Mouse (Mus musculus): ENCODE measurements at regions not wholly inside any gene's neighbourhood (a gene's known extent, or its start where the extent isn't known, plus 50 kb on each side); places are given as distances from the start of the nearest gene placed in this dataset.

- no peak for DNase-seq (ENCODE audit: extremely low spot score in 1 of 2, low spot score in 1 of 2)
Observed at GRCm38 (mm10) chr17:84031381-84031780, 156.4 kb downstream of the Zfp36l2 start.

GRCm38 (mm10) chr17:84030699-84031098 lies 157.0 kb downstream of the Zfp36l2 start:
- no peak for DNase-seq (ENCODE audit: extremely low spot score in 1 of 2, low spot score in 1 of 2)

- peak; percentile 82 to 98 for DNase-seq (ENCODE audit: extremely low spot score in 1 of 2, low spot score in 1 of 2)
Observed at GRCm38 (mm10) chr17:84028157-84028970, 159.4 kb downstream of the Zfp36l2 start.

GRCm38 (mm10) chr17:84027275-84027674 lies 160.5 kb downstream of the Zfp36l2 start:
- no peak for DNase-seq (ENCODE audit: extremely low spot score in 1 of 2, low spot score in 1 of 2)

- no peak for DNase-seq (ENCODE audit: extremely low spot score in 1 of 2, low spot score in 1 of 2)
Observed at GRCm38 (mm10) chr17:84026110-84026509, 161.6 kb downstream of the Zfp36l2 start.

- DNase-seq (ENCODE audit: extremely low spot score in 1 of 2, low spot score in 1 of 2): no peak
Observed at GRCm38 (mm10) chr17:84022358-84022757, 165.4 kb downstream of the Zfp36l2 start.

- no peak for DNase-seq (ENCODE audit: extremely low spot score in 1 of 2, low spot score in 1 of 2)
Observed at GRCm38 (mm10) chr17:84018817-84019216, 168.9 kb downstream of the Zfp36l2 start.

- no peak for DNase-seq (ENCODE audit: extremely low spot score in 1 of 2, low spot score in 1 of 2)
Observed at GRCm38 (mm10) chr17:84017891-84018290, 169.9 kb downstream of the Zfp36l2 start.

GRCm38 (mm10) chr17:84014287-84015039 lies 166.7 kb upstream of the Haao start:
- no peak for DNase-seq (ENCODE audit: extremely low spot score in 1 of 2, low spot score in 1 of 2)

GRCm38 (mm10) chr17:84010492-84011060 lies 162.8 kb upstream of the Haao start:
- no peak for DNase-seq (ENCODE audit: extremely low spot score in 1 of 2, low spot score in 1 of 2)

- no peak for DNase-seq (ENCODE audit: extremely low spot score in 1 of 2, low spot score in 1 of 2)
Observed at GRCm38 (mm10) chr17:84009966-84010365, 162.2 kb upstream of the Haao start.

- peak; percentile 19 to 22 for DNase-seq (ENCODE audit: extremely low spot score in 1 of 2, low spot score in 1 of 2)
Observed at GRCm38 (mm10) chr17:84009194-84009593, 161.4 kb upstream of the Haao start.

- DNase-seq (ENCODE audit: extremely low spot score in 1 of 2, low spot score in 1 of 2): no peak
Observed at GRCm38 (mm10) chr17:84008682-84009052, 160.9 kb upstream of the Haao start.

GRCm38 (mm10) chr17:84008035-84008681 lies 160.4 kb upstream of the Haao start:
- no peak for DNase-seq (ENCODE audit: extremely low spot score in 1 of 2, low spot score in 1 of 2)

GRCm38 (mm10) chr17:84006748-84007147 lies 159.0 kb upstream of the Haao start:
- no peak for DNase-seq (ENCODE audit: extremely low spot score in 1 of 2, low spot score in 1 of 2)

- no peak for DNase-seq (ENCODE audit: extremely low spot score in 1 of 2, low spot score in 1 of 2)
Observed at GRCm38 (mm10) chr17:84004237-84004636, 156.5 kb upstream of the Haao start.

GRCm38 (mm10) chr17:84003489-84004234 lies 155.9 kb upstream of the Haao start:
- no peak for DNase-seq (ENCODE audit: extremely low spot score in 1 of 2, low spot score in 1 of 2)

GRCm38 (mm10) chr17:84002939-84003338 lies 155.2 kb upstream of the Haao start:
- DNase-seq (ENCODE audit: extremely low spot score in 1 of 2, low spot score in 1 of 2): no peak

GRCm38 (mm10) chr17:84002327-84002726 lies 154.6 kb upstream of the Haao start:
- no peak for DNase-seq (ENCODE audit: extremely low spot score in 1 of 2, low spot score in 1 of 2)

- DNase-seq (ENCODE audit: extremely low spot score in 1 of 2, low spot score in 1 of 2): no peak
Observed at GRCm38 (mm10) chr17:84000115-84000514, 152.4 kb upstream of the Haao start.
